Mouse (Mus musculus): ENCODE results near the gene Myo3b.
"Not testable (repeated sequence)": the region's sequence is repeated elsewhere in the genome, so short reads cannot be mapped to it uniquely, and the experiment has no call there.

Myo3b gene

DNA sequence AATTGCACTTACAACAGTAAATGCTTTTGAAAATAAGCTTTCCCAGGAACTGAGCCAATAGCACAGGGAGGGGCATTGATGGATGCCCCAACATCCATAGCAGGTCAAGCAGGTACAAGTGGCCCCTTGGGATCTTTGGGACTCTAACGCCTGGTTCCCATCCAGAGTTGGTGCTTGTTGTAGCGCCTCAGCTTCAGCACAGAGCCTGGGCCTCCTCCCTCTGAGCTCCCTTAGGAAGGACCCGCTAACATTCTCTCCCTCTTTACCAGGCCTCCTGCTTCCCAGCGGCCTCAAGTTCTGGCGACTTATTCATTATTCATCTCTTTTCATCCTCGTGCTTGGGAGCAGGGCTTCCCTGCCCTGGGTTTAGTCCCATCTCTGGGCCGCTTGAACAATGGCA, at the start of gene Myo3b:
Myo3b (plus strand) TSS at position 375 of the 400 bp plus-strand sequence.
- no peak for DNase-seq (ENCODE audit: low spot score)

- DNase-seq (ENCODE audit: low spot score) = no peak
Measured at GRCm38 (mm10) chr2:69989224-69989623, 49.7 kb upstream of the Myo3b start.

- no peak for DNase-seq (ENCODE audit: low spot score)
Measured at GRCm38 (mm10) chr2:69990647-69991046, 48.3 kb upstream of the Myo3b start.

GRCm38 (mm10) chr2:69994082-69994736, 44.7 kb upstream of the Myo3b start:
- not testable (repeated sequence) for DNase-seq (ENCODE audit: low spot score)

- DNase-seq (ENCODE audit: low spot score) = no peak
Measured at GRCm38 (mm10) chr2:69994779-69995178, 44.1 kb upstream of the Myo3b start.

- DNase-seq (ENCODE audit: low spot score) = no peak
Measured at GRCm38 (mm10) chr2:69999097-69999770, 39.7 kb upstream of the Myo3b start.

DNA sequence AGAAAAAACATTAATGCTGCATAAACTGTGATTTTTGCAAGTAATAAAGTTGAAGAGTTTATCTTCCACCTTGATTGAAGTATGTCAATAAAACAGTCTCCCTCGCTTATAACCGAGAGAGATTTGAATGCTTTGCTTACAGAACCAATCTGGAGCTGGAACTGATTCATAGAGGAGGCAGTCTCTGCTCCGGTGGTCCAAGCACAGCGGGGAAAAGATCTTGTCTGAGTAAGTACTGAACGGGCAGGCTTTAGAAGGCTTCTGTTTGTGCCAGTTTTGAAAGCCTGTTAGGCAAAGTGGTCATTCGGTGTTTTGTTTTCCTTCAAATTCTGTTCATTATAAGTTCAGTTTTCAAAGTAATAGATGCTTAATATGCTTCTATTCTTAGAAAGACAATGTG, 38.6 kb upstream of the Myo3b start:
- no peak for DNase-seq (ENCODE audit: low spot score)

DNA sequence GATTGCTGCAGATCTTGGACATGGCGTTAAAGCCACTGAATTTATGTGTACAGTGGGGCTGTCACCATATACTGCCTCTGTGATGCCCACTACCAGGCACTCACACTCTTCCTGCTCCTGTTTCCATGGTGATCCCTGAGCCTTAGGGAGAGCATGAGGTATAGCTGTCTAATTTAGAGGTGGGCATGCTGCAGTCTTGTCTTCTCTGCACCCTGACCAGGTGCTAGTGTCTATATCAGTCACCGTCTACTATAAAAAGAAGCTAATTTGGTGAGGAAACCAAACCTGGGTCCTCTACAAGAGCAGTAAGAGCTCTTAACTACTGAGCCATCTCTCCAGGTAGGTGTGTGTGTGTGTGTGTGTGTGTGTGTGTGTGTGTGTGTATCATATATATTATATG, 32.4 kb upstream of the Myo3b start:
- no peak for DNase-seq (ENCODE audit: low spot score)

- no peak for DNase-seq (ENCODE audit: low spot score)
Measured at GRCm38 (mm10) chr2:70012941-70013340, 26.0 kb upstream of the Myo3b start.

GRCm38 (mm10) chr2:70018236-70018635, 20.7 kb upstream of the Myo3b start:
- DNase-seq (ENCODE audit: low spot score) = no peak

GRCm38 (mm10) chr2:70024454-70024853, 14.5 kb upstream of the Myo3b start:
- no peak for DNase-seq (ENCODE audit: low spot score)

DNA sequence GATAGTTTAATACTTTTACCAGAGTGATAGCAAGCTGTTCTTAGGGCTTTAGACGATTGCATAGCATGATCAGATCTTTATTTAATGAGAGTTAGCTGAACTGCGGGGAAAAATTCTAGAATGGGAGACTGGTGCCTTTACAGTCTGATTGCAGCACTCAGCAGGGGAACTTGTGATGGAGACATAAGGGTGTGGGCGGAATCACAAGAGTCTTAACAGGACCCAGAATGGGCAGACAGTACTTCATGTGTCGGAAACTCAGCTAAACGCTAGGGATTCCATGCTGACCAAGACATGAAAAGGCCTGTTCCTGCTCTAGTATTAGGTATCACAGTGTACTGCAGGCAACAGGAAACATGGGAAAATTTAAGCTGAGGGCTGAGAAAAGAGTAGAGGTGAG, 13.2 kb upstream of the Myo3b start:
- DNase-seq (ENCODE audit: low spot score) = no peak

- DNase-seq (ENCODE audit: low spot score) = no peak
Measured at GRCm38 (mm10) chr2:70031472-70031871, 7.5 kb upstream of the Myo3b start.

DNA sequence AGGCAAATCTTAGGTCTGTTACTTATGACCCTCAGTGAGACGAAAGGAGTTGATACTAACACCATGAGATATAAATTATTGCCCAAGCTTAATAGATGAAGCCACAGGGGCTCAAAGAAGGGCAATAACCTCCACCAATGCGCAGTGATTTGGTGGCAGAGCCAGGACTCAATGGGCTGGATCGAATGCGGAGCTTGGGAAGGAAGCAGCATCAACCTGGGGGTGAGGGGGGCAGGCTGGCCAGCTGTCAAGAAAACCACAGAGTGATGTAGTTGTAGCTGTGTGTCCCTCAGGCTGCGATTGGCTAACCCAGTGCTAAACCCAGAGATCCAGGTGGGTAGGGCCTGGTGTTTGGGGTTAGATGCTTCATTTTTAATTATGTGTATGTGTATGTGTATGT, 4.0 kb upstream of the Myo3b start:
- DNase-seq (ENCODE audit: low spot score) = no peak

GRCm38 (mm10) chr2:70035358-70035757, 3.6 kb upstream of the Myo3b start:
- DNase-seq (ENCODE audit: low spot score) = no peak

GRCm38 (mm10) chr2:70037221-70037620, 1.7 kb upstream of the Myo3b start:
- DNase-seq (ENCODE audit: low spot score) = no peak

DNA sequence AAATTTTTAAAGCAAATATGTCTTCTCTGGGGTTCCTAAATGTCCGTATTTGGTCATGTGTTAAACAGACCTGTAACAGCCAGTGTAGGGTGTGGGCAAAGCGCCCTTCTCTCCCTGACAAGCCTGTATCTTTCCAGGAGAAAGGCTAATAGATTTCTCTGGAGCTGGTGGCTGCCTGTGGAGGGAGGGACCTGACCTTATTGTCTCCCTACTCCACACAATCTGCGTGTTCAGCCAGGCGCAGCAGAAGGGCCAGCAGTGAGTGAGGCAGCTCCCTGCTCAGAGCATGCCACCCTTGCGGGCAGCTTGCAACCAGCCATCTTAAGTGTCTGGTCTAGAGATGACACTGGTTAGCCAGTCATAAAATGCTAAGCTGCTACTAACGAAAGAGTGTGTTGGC, 5.5 kb downstream of the Myo3b start:
- DNase-seq (ENCODE audit: low spot score) = no peak

DNA sequence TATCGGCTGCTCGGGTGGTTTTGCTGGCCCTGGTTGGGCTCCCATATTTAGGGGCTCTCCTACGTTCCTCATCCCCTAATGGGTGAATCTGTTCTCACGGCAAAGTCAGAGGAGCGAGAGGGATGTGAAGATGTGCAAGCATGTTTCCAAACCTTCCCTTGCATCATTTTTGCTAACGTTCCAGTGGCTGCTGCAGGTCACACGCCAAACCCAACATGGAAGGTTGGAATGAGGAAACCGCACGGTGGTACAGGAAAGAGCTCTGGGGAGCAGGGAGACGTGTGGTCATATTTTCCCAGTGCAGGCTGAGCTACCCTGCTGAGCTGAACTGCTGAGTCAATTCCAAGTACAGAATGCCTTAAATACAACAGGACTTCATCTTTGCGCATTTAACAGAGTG, 8.9 kb downstream of the Myo3b start:
- no peak for DNase-seq (ENCODE audit: low spot score)

DNA sequence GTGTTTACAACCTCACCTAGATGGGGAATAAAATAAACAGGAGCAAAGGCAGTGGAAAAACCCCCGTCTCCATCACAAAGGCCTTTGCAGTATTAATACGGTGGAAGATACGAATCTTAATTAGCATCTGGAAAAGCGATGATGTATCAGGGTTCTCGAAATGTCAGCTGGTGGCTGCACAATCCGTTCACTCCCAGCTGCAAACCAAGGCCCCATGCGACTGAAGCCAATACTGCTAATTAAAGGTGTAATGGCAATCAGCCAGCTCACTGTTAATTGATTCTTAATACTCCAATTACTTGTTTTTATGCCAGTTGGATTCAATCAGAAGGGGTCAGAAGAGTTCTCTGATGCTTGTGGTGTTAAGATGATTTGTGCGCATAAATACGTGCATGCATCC, 14.9 kb downstream of the Myo3b start:
- DNase-seq (ENCODE audit: low spot score) = no peak

DNA sequence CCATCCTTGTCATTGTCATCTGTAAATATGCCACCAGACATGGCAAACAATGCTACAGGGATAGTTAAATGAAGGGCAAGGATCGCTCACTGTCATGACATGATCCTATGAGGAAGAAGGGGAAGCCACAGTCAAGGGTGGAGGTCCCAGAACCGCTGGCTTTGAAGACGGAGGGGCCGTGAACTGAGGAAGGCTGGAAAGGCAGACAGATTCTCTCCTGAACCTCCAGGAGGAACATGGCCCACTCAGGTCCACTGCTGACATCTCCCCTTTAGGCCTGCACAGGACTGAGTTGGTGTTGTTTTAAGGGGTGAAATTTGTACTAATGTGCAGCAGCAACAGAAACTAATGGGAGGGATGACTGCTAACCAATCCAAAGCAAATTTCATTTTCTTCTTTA, 19.3 kb downstream of the Myo3b start:
- DNase-seq (ENCODE audit: low spot score) = no peak

GRCm38 (mm10) chr2:70060359-70061345, 21.7 kb downstream of the Myo3b start:
- no peak for DNase-seq (ENCODE audit: low spot score)

DNA sequence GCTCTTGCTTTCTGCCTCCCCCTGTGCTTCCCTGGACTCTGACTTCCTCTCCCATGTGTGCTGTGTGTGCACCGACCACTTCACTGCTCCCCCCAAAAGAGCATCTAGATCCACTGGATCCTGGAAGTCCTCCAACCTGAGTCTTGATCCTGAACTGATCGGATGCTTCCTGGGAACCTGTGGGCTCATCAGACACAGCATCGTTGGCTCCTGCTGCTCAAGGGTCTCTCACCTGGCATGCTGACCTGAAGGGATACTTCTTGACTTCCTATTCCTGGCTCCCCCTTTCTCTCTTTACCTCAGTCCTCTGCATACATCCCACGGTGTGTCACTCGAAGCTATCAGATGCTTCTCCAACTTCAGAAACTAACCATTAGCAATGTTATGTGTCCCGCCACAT, 26.2 kb downstream of the Myo3b start:
- DNase-seq (ENCODE audit: low spot score) = no peak
